Mouse (Mus musculus) embryonic facial prominence, embryonic 11.5 days (tissue): ENCODE results near the gene Peli2. TPM values are rescaled to one million over a fixed set of nuclear protein-coding genes. Genes with fewer than 3 reads are reported as not detected.

Experiments
- ATAC-seq: fragments of 200-750 bp; cut with Nextera tagmentation; replicated peaks from 2 replicates; pipeline ENCODE4 v1.8.0; 2017; ENCODE audit warnings: low read depth; ENCODE audit not compliant: insufficient number of reproducible peaks, low FRiP score, low TSS enrichment
- DNase-seq: peaks from one replicate; pipeline ENCODE4 v3.0.0-alpha.2; 2015; ENCODE audit warnings: low spot score
- H3K27ac ChIP-seq: fragments of 300-500 bp; sonication (generic); replicated peaks from 2 replicates; pipeline ENCODE4 v1.5.1; 2014; ENCODE audit warnings: mild to moderate bottlenecking, low read depth, low read length, control low read depth
- H3K27me3 ChIP-seq: fragments of 300-500 bp; sonication (generic); 2 replicates; pipeline ENCODE4 v1.6.1; 2014; ENCODE audit warnings: mild to moderate bottlenecking, low read length, moderate library complexity, mixed read lengths; ENCODE audit not compliant: control insufficient read depth, insufficient read depth
- H3K36me3 ChIP-seq: fragments of 300-500 bp; sonication (generic); replicated peaks from 2 replicates; pipeline ENCODE4 v1.6.1; 2014; ENCODE audit warnings: low read depth, mild to moderate bottlenecking, low read length, moderate library complexity, mixed read lengths; ENCODE audit not compliant: control insufficient read depth, insufficient read depth
- H3K4me1 ChIP-seq: fragments of 300-500 bp; sonication (generic); 2 replicates; pipeline ENCODE4 v1.6.1; 2014; ENCODE audit warnings: low read length, mixed read lengths; ENCODE audit not compliant: control insufficient read depth, insufficient read depth
- H3K4me2 ChIP-seq: fragments of 300-500 bp; sonication (generic); 2 replicates; pipeline ENCODE4 v1.6.1; 2014; ENCODE audit warnings: low read depth, mild to moderate bottlenecking, control low read depth, low read length, moderate library complexity
- H3K4me3 ChIP-seq: fragments of 300-500 bp; sonication (generic); 2 replicates; pipeline ENCODE4 v1.5.1; 2014; ENCODE audit warnings: low read depth, low read length, control low read depth
- H3K9ac ChIP-seq: fragments of 300-500 bp; sonication (generic); replicated peaks from 2 replicates; pipeline ENCODE4 v1.6.1; 2014; ENCODE audit warnings: mild to moderate bottlenecking, control low read depth, low read length
- H3K9me3 ChIP-seq: fragments of 300-500 bp; sonication (generic); replicated peaks from 2 replicates; pipeline ENCODE4 v1.6.1; 2016; ENCODE audit warnings: mild to moderate bottlenecking, low read length, inconsistent platforms, mixed read lengths; ENCODE audit not compliant: control insufficient read depth
- WGBS: fragments of 180-500 bp; shearing (Covaris S2); extraction: QIAGEN DNeasy Blood & Tissue Kit; methylation state at CpG from one replicate; pipeline ENCODE4 v1.1.7; 2014; 5-methylcytosine and 5-hydroxymethylcytosine counted together
- polyA plus RNA-seq: library from polyadenylated mRNA; unstranded; fragments of >200 nt; fragmentation: Nextera tagmentation; extraction: Ambion mirVana; gene quantifications from 2 replicates; pipeline ENCODE4 v1.2.1, GENCODE M21; 2014

The Peli2 gene
- polyA plus RNA-seq, 1 experiment from 2014 or later: 7.7 TPM

GRCm38 (mm10) chr14:48246236-48246635 lies 125.6 kb downstream of the Peli2 start:
- H3K4me3 ChIP-seq: no peak overlapping the region
- H3K4me2 ChIP-seq: no peak overlapping the region
- peak; percentile 22 for DNase-seq
- no peaks in the 10 kb centered on the region for H3K36me3 ChIP-seq
- no peak overlapping the region for H3K27ac ChIP-seq
- no peak overlapping the region for H3K9ac ChIP-seq
- H3K9me3 ChIP-seq: no peaks in the 10 kb centered on the region
- 68% methylated on average over 3 of the region's 3 CpGs for WGBS
- ATAC-seq: no peak
- H3K27me3 ChIP-seq: no peaks in the 10 kb centered on the region
- no peaks in the 10 kb centered on the region for H3K4me1 ChIP-seq

DNA sequence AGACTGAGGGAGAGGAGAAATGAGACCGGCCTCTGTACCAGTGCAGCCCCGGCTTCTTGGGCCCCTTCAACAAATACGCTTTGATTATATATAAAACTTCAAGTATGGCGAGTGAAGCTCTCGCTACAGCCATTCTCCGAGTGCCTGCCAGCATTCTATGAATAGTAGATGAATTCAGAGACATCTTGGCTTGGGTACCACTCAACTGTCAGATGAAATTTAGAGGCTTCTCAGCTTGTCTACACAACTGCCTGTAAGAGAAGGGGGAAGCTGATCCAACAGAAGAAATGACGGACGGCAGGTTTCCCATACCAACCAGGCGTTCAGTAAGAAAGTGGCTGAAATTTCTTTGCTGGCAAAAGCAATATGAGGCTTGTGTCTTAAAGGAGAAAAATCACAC lies 126.3 kb downstream of the Peli2 start:
- Histone ChIP-seq H3K9ac (no peak overlapping the region), H3K27ac (no peak overlapping the region), H3K4me1 (no peaks in the 10 kb centered on the region), H3K36me3 (no peaks in the 10 kb centered on the region), H3K27me3 (no peaks in the 10 kb centered on the region), H3K4me3 (no peak overlapping the region), H3K9me3 (no peaks in the 10 kb centered on the region), H3K4me2 (no peak overlapping the region)
- ATAC-seq (no peak), DNase-seq (no peak)
- WGBS: 91% methylated on average over 9 of the region's 9 CpGs

DNA sequence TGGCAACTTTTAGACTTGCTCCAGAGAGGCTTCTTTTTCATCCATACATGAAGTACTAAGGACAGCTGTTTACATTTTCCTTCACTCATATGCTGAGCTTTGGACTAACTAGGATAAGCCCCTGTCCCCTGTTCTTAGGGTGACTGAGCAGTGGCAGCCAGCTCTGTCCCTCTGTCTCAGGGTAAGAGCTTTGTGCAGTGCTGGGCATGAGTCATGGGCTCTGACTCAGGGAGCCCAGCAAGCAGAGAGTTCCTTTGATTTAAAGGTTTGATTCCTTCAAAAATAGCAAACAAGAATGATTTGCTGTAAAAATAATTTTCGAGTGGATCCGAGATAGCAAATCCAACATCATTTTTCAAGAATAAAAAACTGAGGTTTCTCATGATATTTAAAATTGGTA lies 128.8 kb downstream of the Peli2 start:
- Histone ChIP-seq H3K27ac (no peak overlapping the region), H3K27me3 (no peaks in the 10 kb centered on the region), H3K4me1 (no peaks in the 10 kb centered on the region), H3K9me3 (no peaks in the 10 kb centered on the region), H3K36me3 (no peaks in the 10 kb centered on the region), H3K4me2 (no peak overlapping the region), H3K9ac (no peak overlapping the region), H3K4me3 (no peak overlapping the region)
- no peak for DNase-seq
- ATAC-seq: no peak
- 92% methylated on average over 2 of the region's 2 CpGs for WGBS

GRCm38 (mm10) chr14:48249909-48250308 lies 129.3 kb downstream of the Peli2 start:
- DNase-seq (no peak), ATAC-seq (no peak)
- Histone ChIP-seq H3K4me1 (no peaks in the 10 kb centered on the region), H3K9ac (no peak overlapping the region), H3K9me3 (no peaks in the 10 kb centered on the region), H3K27me3 (no peaks in the 10 kb centered on the region), H3K4me2 (no peak overlapping the region), H3K27ac (no peak overlapping the region), H3K4me3 (no peak overlapping the region), H3K36me3 (no peaks in the 10 kb centered on the region)
- 89% methylated on average over 9 of the region's 9 CpGs for WGBS

- no peaks in the 10 kb centered on the region for H3K36me3 ChIP-seq
- H3K9ac ChIP-seq: no peak overlapping the region
- H3K4me1 ChIP-seq: no peaks in the 10 kb centered on the region
- no peak overlapping the region for H3K4me3 ChIP-seq
- DNase-seq (no peak), ATAC-seq (no peak)
- no peak overlapping the region for H3K4me2 ChIP-seq
- no peaks in the 10 kb centered on the region for H3K9me3 ChIP-seq
- 57% methylated on average over 9 of the region's 9 CpGs for WGBS
- no peaks in the 10 kb centered on the region for H3K27me3 ChIP-seq
- no peak overlapping the region for H3K27ac ChIP-seq
Observed at GRCm38 (mm10) chr14:48251381-48251979, 130.9 kb downstream of the Peli2 start.

- Histone ChIP-seq H3K9me3 (no peaks in the 10 kb centered on the region), H3K27ac (no peak overlapping the region), H3K4me3 (no peak overlapping the region), H3K9ac (no peak overlapping the region), H3K27me3 (no peaks in the 10 kb centered on the region), H3K4me1 (no peaks in the 10 kb centered on the region), H3K36me3 (no peaks in the 10 kb centered on the region), H3K4me2 (no peak overlapping the region)
- no peak for DNase-seq
- no peak for ATAC-seq
- WGBS: 83% methylated on average over 10 of the region's 10 CpGs
Observed at GRCm38 (mm10) chr14:48253183-48253582, 132.6 kb downstream of the Peli2 start.

- H3K4me1 ChIP-seq: no peaks in the 10 kb centered on the region
- H3K27ac ChIP-seq: no peak overlapping the region
- no peaks in the 10 kb centered on the region for H3K9me3 ChIP-seq
- no peak overlapping the region for H3K4me2 ChIP-seq
- no peak overlapping the region for H3K4me3 ChIP-seq
- H3K36me3 ChIP-seq: no peaks in the 10 kb centered on the region
- ATAC-seq (no peak), DNase-seq (no peak)
- 91% methylated on average over 8 of the region's 8 CpGs for WGBS
- no peak overlapping the region for H3K9ac ChIP-seq
- H3K27me3 ChIP-seq: no peaks in the 10 kb centered on the region
Observed at GRCm38 (mm10) chr14:48254696-48255095, 134.1 kb downstream of the Peli2 start.

- no peak for DNase-seq
- Histone ChIP-seq H3K36me3 (no peaks in the 10 kb centered on the region), H3K4me2 (no peak overlapping the region), H3K4me3 (no peak overlapping the region), H3K27me3 (no peaks in the 10 kb centered on the region), H3K9ac (no peak overlapping the region), H3K9me3 (no peaks in the 10 kb centered on the region), H3K4me1 (no peaks in the 10 kb centered on the region), H3K27ac (no peak overlapping the region)
- WGBS: 35% methylated on average over 5 of the region's 5 CpGs
- no peak for ATAC-seq
Observed at GRCm38 (mm10) chr14:48255290-48255689, 134.7 kb downstream of the Peli2 start.
